14 mouse cellular contexts compared by ENCODE assay signal in the genomic region with DNA sequence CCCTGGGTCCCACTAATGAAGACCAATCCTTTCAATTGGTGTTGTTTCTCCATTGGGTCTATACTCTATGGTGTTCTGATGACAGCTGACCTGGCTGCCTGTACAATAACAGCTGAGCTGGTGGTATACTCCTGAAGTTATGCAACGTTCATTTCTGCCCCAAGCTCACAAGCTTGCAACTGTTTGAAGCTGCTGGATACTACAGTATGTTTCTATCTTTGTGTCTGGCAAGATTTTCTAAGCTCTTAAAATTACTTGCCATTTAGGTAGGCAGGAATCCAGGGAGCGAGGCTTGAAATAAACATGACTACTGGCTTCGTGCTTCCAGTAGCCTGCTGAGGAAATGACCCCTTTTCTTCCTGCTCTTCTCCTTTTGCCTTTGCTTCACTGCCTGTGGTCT.
DNase-seq lines count a peak whose midpoint lies in the region; ATAC-seq lines count a peak whose summit lies in the region.
"Had no signal": no experiment of that assay in that cellular context is flagged by ENCODE, and none has a peak within 500 bp of the region (broad histone marks: within the 10 kb centered on the region; RNA-seq: fewer than 3 reads in every experiment).

No protein-coding gene starts in this region.

- H3K27ac ChIP-seq in heart, embryonic 16.5 days (ENCODE audit: low read length) = peak overlapping the region; percentile 51
- H3K27ac ChIP-seq in hindbrain, embryonic 12.5 days = no peak overlapping the region

- no peak overlapping the region for H3K4me2 ChIP-seq in heart, embryonic 16.5 days (ENCODE audit: low read depth, low read length)
- H3K4me2 ChIP-seq in hindbrain, embryonic 12.5 days (replicated peaks) = no peak overlapping the region
- H3K4me2 ChIP-seq: midbrain, embryonic 11.5 days had no signal

- H3K27me3 ChIP-seq in heart, embryonic 16.5 days (ENCODE audit: control insufficient read depth, insufficient read depth, low read length) = no peaks in the 10 kb centered on the region
- H3K27me3 ChIP-seq in hindbrain, embryonic 12.5 days = no peaks in the 10 kb centered on the region

- H3K36me3 ChIP-seq in heart, embryonic 16.5 days (ENCODE audit: control insufficient read depth, insufficient read depth) = no peaks in the 10 kb centered on the region
- no peaks in the 10 kb centered on the region for H3K36me3 ChIP-seq in hindbrain, embryonic 12.5 days

- DNase-seq in gastrocnemius, adult 18-20 months (ENCODE audit: low spot score) = peak; percentile 75
- DNase-seq in gastrocnemius, postnatal 4 days (ENCODE audit: low spot score in 2 of 2) = no peak
- DNase-seq in gastrocnemius, adult 8-10 months (ENCODE audit: low spot score in 2 of 2) = peak; percentile 8 to 30
- DNase-seq in right cerebral cortex, postnatal 10 days (ENCODE audit: low spot score in 2 of 2) = peak; percentile 43 to 54
- no peak for DNase-seq in urinary bladder, postnatal 25 days (ENCODE audit: low spot score)
- DNase-seq in ovary, adult 18-20 months (ENCODE audit: low spot score) = no peak
- DNase-seq: adrenal gland, postnatal 36 days; cerebellum, adult 11-12 months; kidney, adult 18-20 months; liver had no signal

- no peak overlapping the region for H3K9ac ChIP-seq in heart, embryonic 16.5 days (ENCODE audit: low read length)
- H3K9ac ChIP-seq in hindbrain, embryonic 12.5 days = no peak overlapping the region

- no peak overlapping the region for H3K4me3 ChIP-seq in heart, embryonic 16.5 days (ENCODE audit: low read length)
- H3K4me3 ChIP-seq in hindbrain, embryonic 12.5 days = no peak overlapping the region

- ATAC-seq in heart, embryonic 16.5 days (replicated peaks; ENCODE audit: extremely low read depth, insufficient read depth, low FRiP score) = no peak
- no peak for ATAC-seq in hindbrain, embryonic 12.5 days (ENCODE audit: low FRiP score)
- ATAC-seq: lung, postnatal 0 days had no signal

- WGBS in heart, embryonic 16.5 days = 26% methylated on average over 3 of the region's 3 CpGs
- 76% methylated on average over 3 of the region's 3 CpGs for WGBS in hindbrain, embryonic 12.5 days

- H3K4me1 ChIP-seq in heart, embryonic 16.5 days (ENCODE audit: control insufficient read depth, insufficient read depth, low read length) = peaks cover 27% of the 10 kb centered on the region
- H3K4me1 ChIP-seq in hindbrain, embryonic 12.5 days = no peaks in the 10 kb centered on the region

- H3K9me3 ChIP-seq in heart, embryonic 16.5 days (replicated peaks; ENCODE audit: control insufficient read depth, low read length) = no peaks in the 10 kb centered on the region
- H3K9me3 ChIP-seq in hindbrain, embryonic 12.5 days (replicated peaks) = no peaks in the 10 kb centered on the region

Comparison
In these comparisons a context has a peak if more than half of its experiments do, and no peak if none do; other contexts are left out.
1. DNase-seq: peak in gastrocnemius, adult 18-20 months (single experiment), gastrocnemius, adult 8-10 months (2 of 2) and right cerebral cortex, postnatal 10 days (2 of 2); none in gastrocnemius, postnatal 4 days (0 of 2), urinary bladder, postnatal 25 days (single experiment) and ovary, adult 18-20 months (single experiment).